Mouse (Mus musculus) stomach, postnatal 0 days (tissue): ENCODE measurements around the gene Rngtt.

Experiments
- CTCF ChIP-seq: IDR thresholded peaks from 2 replicates; pipeline ENCODE4 v1.5.1; 2016; ENCODE audit warnings: antibody characterized with exemption, low read depth, mild to moderate bottlenecking, moderate library complexity
- EP300 ChIP-seq: optimal IDR thresholded peaks from 2 replicates; pipeline ENCODE3; 2016; ENCODE audit warnings: antibody characterized with exemption

DNA sequence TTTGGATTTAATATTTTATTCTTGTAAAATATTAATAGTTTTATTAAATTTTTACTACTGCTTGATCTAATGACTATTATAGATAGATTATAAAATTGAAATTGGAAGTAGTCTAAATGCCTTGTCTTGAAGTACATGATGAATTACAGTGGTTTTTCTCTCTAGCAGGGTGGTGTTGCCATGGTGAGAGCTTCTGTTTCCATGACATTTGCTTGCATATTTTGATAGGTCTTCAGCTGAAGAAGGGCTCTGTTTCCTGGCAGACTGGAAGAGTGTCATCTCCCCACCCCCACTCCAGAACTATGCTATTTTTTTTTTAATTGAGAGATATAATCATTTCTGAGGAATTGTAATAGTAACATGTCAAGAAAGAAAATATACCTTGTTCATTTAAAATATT is 80.5 kb downstream of the Rngtt start:
- TF ChIP-seq CTCF (no peak), EP300 (no peak)
